Mouse (Mus musculus): Measurements from ENCODE around the gene Comt. TPM values are rescaled to one million over a fixed set of nuclear protein-coding genes. Genes with fewer than 3 reads are reported as not detected.
A peak's percentile ranks its signal among the peaks of the same experiment; 100 is the strongest.

Comt gene
- 117 and 128 TPM in 2 replicates for polyA plus RNA-seq (2015; fragmentation: Nextera tagmentation; extraction: Ambion mirVana)

GRCm38 (mm10) chr16:18426802-18427280, at the start of gene Comt:
Gene Comt, minus strand, starts transcription at chr16:18426852.
- Histone ChIP-seq H3K27ac (replicated peaks) (peak within 1 kb of the TSS; percentile 78), H3K27me3 (replicated peaks) (no peaks in the 10 kb centered on the region), H3K4me2 (peak within 1 kb of the TSS; percentile 90), H3K4me1 (peaks cover 30% of the 10 kb centered on the region), H3K9ac (replicated peaks) (peak within 1 kb of the TSS; percentile 75), H3K9me3 (replicated peaks) (no peaks in the 10 kb centered on the region), H3K36me3 (peaks cover 9% of the 10 kb centered on the region), H3K4me3 (replicated peaks) (peak within 1 kb of the TSS; percentile 66)
- 61% methylated on average over 5 of the region's 5 CpGs for WGBS
- ATAC-seq (ENCODE audit: low FRiP score): no peak

GRCm38 (mm10) chr16:18474021-18474420, 47.4 kb upstream of the Comt start:
- WGBS: 90% methylated on average over 2 of the region's 2 CpGs
- H3K27ac ChIP-seq (replicated peaks): no peak overlapping the region
- H3K27me3 ChIP-seq (replicated peaks): no peaks in the 10 kb centered on the region
- H3K4me2 ChIP-seq: no peak overlapping the region
- H3K4me1 ChIP-seq: no peaks in the 10 kb centered on the region
- H3K36me3 ChIP-seq: peaks cover 12% of the 10 kb centered on the region; the same call in 1 of the 2 replicates
- no peak overlapping the region for H3K4me3 ChIP-seq (replicated peaks)
- no peaks in the 10 kb centered on the region for H3K9me3 ChIP-seq (replicated peaks)
- H3K9ac ChIP-seq (replicated peaks): no peak overlapping the region
- no peak for ATAC-seq (ENCODE audit: low FRiP score)

GRCm38 (mm10) chr16:18472976-18473375, 46.3 kb upstream of the Comt start:
- H3K4me3 ChIP-seq (replicated peaks): no peak overlapping the region
- H3K4me2 ChIP-seq: no peak overlapping the region
- H3K36me3 ChIP-seq: peaks cover 17% of the 10 kb centered on the region; the same call in 1 of the 2 replicates
- ATAC-seq (ENCODE audit: low FRiP score): no peak
- WGBS: 94% methylated on average over 8 of the region's 8 CpGs
- H3K4me1 ChIP-seq: no peaks in the 10 kb centered on the region
- H3K27ac ChIP-seq (replicated peaks): no peak overlapping the region
- H3K27me3 ChIP-seq (replicated peaks): no peaks in the 10 kb centered on the region
- H3K9ac ChIP-seq (replicated peaks): no peak overlapping the region
- H3K9me3 ChIP-seq (replicated peaks): no peaks in the 10 kb centered on the region

GRCm38 (mm10) chr16:18472416-18472815, 45.8 kb upstream of the Comt start:
- 67% methylated on average over 4 of the region's 4 CpGs for WGBS
- Histone ChIP-seq H3K9ac (replicated peaks) (no peak overlapping the region), H3K27me3 (replicated peaks) (no peaks in the 10 kb centered on the region)

GRCm38 (mm10) chr16:18471976-18472375, 45.3 kb upstream of the Comt start:
- ATAC-seq (ENCODE audit: low FRiP score): no peak
- H3K27ac ChIP-seq (replicated peaks): no peak overlapping the region
- H3K4me1 ChIP-seq: no peaks in the 10 kb centered on the region
- no peak overlapping the region for H3K4me3 ChIP-seq (replicated peaks)
- no peaks in the 10 kb centered on the region for H3K9me3 ChIP-seq (replicated peaks)
- no peaks in the 10 kb centered on the region for H3K27me3 ChIP-seq (replicated peaks)
- no peak overlapping the region for H3K4me2 ChIP-seq
- peaks cover 17% of the 10 kb centered on the region; the same call in 1 of the 2 replicates for H3K36me3 ChIP-seq
- H3K9ac ChIP-seq (replicated peaks): no peak overlapping the region
- WGBS: 86% methylated on average over 6 of the region's 6 CpGs

More at GRCm38 (mm10) chr16:18472416-18472815, 45.8 kb upstream of the Comt start:
- Histone ChIP-seq H3K4me2 (no peak overlapping the region), H3K36me3 (peaks cover 17% of the 10 kb centered on the region; the same call in 1 of the 2 replicates), H3K27ac (replicated peaks) (no peak overlapping the region), H3K4me3 (replicated peaks) (no peak overlapping the region), H3K9me3 (replicated peaks) (no peaks in the 10 kb centered on the region), H3K4me1 (no peaks in the 10 kb centered on the region)
- ATAC-seq (ENCODE audit: low FRiP score): no peak

- Histone ChIP-seq H3K4me1 (no peaks in the 10 kb centered on the region), H3K27ac (replicated peaks) (no peak overlapping the region), H3K4me2 (no peak overlapping the region), H3K9ac (replicated peaks) (no peak overlapping the region), H3K9me3 (replicated peaks) (no peaks in the 10 kb centered on the region), H3K4me3 (replicated peaks) (no peak overlapping the region), H3K36me3 (peaks cover 17% of the 10 kb centered on the region; the same call in 1 of the 2 replicates), H3K27me3 (replicated peaks) (no peaks in the 10 kb centered on the region)
- WGBS: 86% methylated on average over 11 of the region's 11 CpGs
- ATAC-seq (ENCODE audit: low FRiP score): no peak
Measured at GRCm38 (mm10) chr16:18471381-18471955, 44.8 kb upstream of the Comt start.

GRCm38 (mm10) chr16:18470829-18471228, 44.2 kb upstream of the Comt start:
- H3K27ac ChIP-seq (replicated peaks): no peak overlapping the region
- no peaks in the 10 kb centered on the region for H3K27me3 ChIP-seq (replicated peaks)
- H3K4me3 ChIP-seq (replicated peaks): no peak overlapping the region
- H3K9me3 ChIP-seq (replicated peaks): no peaks in the 10 kb centered on the region
- H3K9ac ChIP-seq (replicated peaks): no peak overlapping the region
- ATAC-seq (ENCODE audit: low FRiP score): no peak
- H3K4me1 ChIP-seq: no peaks in the 10 kb centered on the region
- WGBS: 26% methylated on average over 1 of the region's 1 CpGs
- peaks cover 17% of the 10 kb centered on the region; the same call in 1 of the 2 replicates for H3K36me3 ChIP-seq
- no peak overlapping the region for H3K4me2 ChIP-seq

GRCm38 (mm10) chr16:18464271-18464670, 37.6 kb upstream of the Comt start:
- H3K4me2 ChIP-seq: no peak overlapping the region
- H3K36me3 ChIP-seq: peaks cover 6% of the 10 kb centered on the region; the same call in 1 of the 2 replicates
- H3K4me3 ChIP-seq (replicated peaks): no peak overlapping the region
- H3K9ac ChIP-seq (replicated peaks): no peak overlapping the region
- ATAC-seq (ENCODE audit: low FRiP score): no peak
- H3K27me3 ChIP-seq (replicated peaks): 0 out of 2 replicates have a peak, but pooled peaks cover 7% of the 10 kb centered on the region
- WGBS: 87% methylated on average over 3 of the region's 3 CpGs
- H3K9me3 ChIP-seq (replicated peaks): no peaks in the 10 kb centered on the region
- no peak overlapping the region for H3K27ac ChIP-seq (replicated peaks)
- peaks cover 15% of the 10 kb centered on the region for H3K4me1 ChIP-seq

GRCm38 (mm10) chr16:18462598-18462997, 35.9 kb upstream of the Comt start:
- H3K27me3 ChIP-seq (replicated peaks): 0 out of 2 replicates have a peak, but pooled peaks cover 9% of the 10 kb centered on the region
- peaks cover 20% of the 10 kb centered on the region for H3K4me1 ChIP-seq
- no peak for ATAC-seq (ENCODE audit: low FRiP score)
- H3K27ac ChIP-seq (replicated peaks): no peak overlapping the region
- 59% methylated on average over 8 of the region's 8 CpGs for whole genome bisulfite sequencing
- H3K4me2 ChIP-seq: no peak overlapping the region
- no peaks in the 10 kb centered on the region for H3K36me3 ChIP-seq
- H3K9ac ChIP-seq (replicated peaks): no peak overlapping the region
- H3K4me3 ChIP-seq (replicated peaks): no peak overlapping the region
- H3K9me3 ChIP-seq (replicated peaks): no peaks in the 10 kb centered on the region

GRCm38 (mm10) chr16:18462031-18462430, 35.4 kb upstream of the Comt start:
- no peak overlapping the region for H3K27ac ChIP-seq (replicated peaks)
- no peaks in the 10 kb centered on the region for H3K9me3 ChIP-seq (replicated peaks)
- no peak for ATAC-seq (ENCODE audit: low FRiP score)
- H3K27me3 ChIP-seq (replicated peaks): 0 out of 2 replicates have a peak, but pooled peaks cover 9% of the 10 kb centered on the region
- H3K36me3 ChIP-seq: peaks cover 4% of the 10 kb centered on the region; the same call in 1 of the 2 replicates
- no peak overlapping the region for H3K4me2 ChIP-seq
- H3K4me3 ChIP-seq (replicated peaks): no peak overlapping the region
- WGBS: 34% methylated on average over 9 of the region's 9 CpGs
- peaks cover 20% of the 10 kb centered on the region for H3K4me1 ChIP-seq
- no peak overlapping the region for H3K9ac ChIP-seq (replicated peaks)

GRCm38 (mm10) chr16:18460826-18461225, 34.2 kb upstream of the Comt start:
- no peak overlapping the region for H3K9ac ChIP-seq (replicated peaks)
- 0 out of 2 replicates have a peak, but pooled peaks have one; percentile 11 for ATAC-seq (ENCODE audit: low FRiP score)

GRCm38 (mm10) chr16:18459955-18460370, 33.3 kb upstream of the Comt start:
- Histone ChIP-seq H3K4me2 (peak overlapping the region; percentile 41), H3K9me3 (replicated peaks) (no peaks in the 10 kb centered on the region), H3K27me3 (replicated peaks) (0 out of 2 replicates have a peak, but pooled peaks cover 9% of the 10 kb centered on the region), H3K9ac (replicated peaks) (peak overlapping the region; percentile 21; the same call in 1 of the 2 replicates), H3K4me3 (replicated peaks) (peak overlapping the region; percentile 16; the same call in 1 of the 2 replicates), H3K4me1 (peaks cover 20% of the 10 kb centered on the region), H3K36me3 (peaks cover 11% of the 10 kb centered on the region), H3K27ac (replicated peaks) (peak overlapping the region; percentile 60)
- WGBS: 2% methylated on average over 11 of the region's 11 CpGs
- peak; percentile 86 for ATAC-seq (ENCODE audit: low FRiP score)

More at GRCm38 (mm10) chr16:18460826-18461225, 34.2 kb upstream of the Comt start:
- Histone ChIP-seq H3K4me3 (replicated peaks) (no peak overlapping the region), H3K4me2 (no peak overlapping the region), H3K27ac (replicated peaks) (no peak overlapping the region), H3K4me1 (peaks cover 20% of the 10 kb centered on the region), H3K9me3 (replicated peaks) (no peaks in the 10 kb centered on the region), H3K36me3 (peaks cover 11% of the 10 kb centered on the region), H3K27me3 (replicated peaks) (0 out of 2 replicates have a peak, but pooled peaks cover 9% of the 10 kb centered on the region)
- WGBS: 90% methylated on average over 3 of the region's 3 CpGs

Measured in neural tube, embryonic 15.5 days (tissue).